Mouse (Mus musculus) small intestine, adult 2 months (tissue): ENCODE data around the gene Ace3.

Experiments used
- CTCF ChIP-seq: fragments of 200-500 bp; IDR thresholded peaks from 2 replicates; pipeline ENCODE4 v1.5.1; 2012; ENCODE audit warnings: low read depth, mild to moderate bottlenecking, control low read depth, inconsistent platforms, low read length, moderate library complexity, mixed read lengths; ENCODE audit not compliant: insufficient replicate concordance, insufficient read length; ENCODE audit errors: extremely low read depth
- POLR2A ChIP-seq: fragments of 200-500 bp; IDR thresholded peaks from 2 replicates; pipeline ENCODE4 v1.6.1; 2012; ENCODE audit warnings: low read depth, mild to moderate bottlenecking, control low read depth, inconsistent platforms, low read length, moderate library complexity

DNA sequence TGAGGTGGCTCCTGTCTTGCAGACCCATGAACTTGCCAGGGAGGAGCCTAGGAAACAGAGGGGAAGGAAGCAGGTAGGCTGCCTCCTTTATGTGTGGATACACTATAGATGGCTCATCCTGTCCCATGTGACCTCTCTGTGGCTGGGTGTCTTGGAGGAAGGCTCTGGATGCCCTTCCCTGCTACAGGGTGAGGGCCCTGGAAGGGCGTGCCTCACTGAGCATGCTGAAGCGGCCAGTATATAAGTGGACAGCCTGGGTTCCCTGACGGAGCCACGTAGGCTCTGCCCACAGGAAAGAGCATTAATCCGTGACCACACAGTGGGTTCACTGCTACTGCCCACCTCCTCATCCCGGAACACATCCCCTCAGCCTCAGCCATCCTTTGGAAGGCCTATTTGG, 5.0 kb upstream of the Ace3 start:
- TF ChIP-seq POLR2A (no peak), CTCF (no peak)
